Mouse (Mus musculus) central nervous system, embryonic 11.5 days (tissue): ENCODE measurements around the gene Llph. TPM values are rescaled to one million over a fixed set of nuclear protein-coding genes. Genes with fewer than 3 reads are reported as not detected.

Experiments
- polyA plus RNA-seq: library from polyadenylated mRNA; depleted of rRNA; stranded (reverse); fragments of >200 nt; gene quantifications from 2 replicates; pipeline ENCODE4 v1.2.3, GENCODE M21; 2012; rRNA removed

The Llph gene
- 46.0 and 104 TPM in 2 replicates for polyA plus RNA-seq

GRCm38 (mm10) chr10:120226871-120227661 lies at the start of gene Llph:
Gene Llph (plus strand): TSS chr10:120227070.

GRCm38 (mm10) chr10:120201131-120201921 lies 25.5 kb upstream of the Llph start, which contains the start of gene Tmbim4:
Gene Tmbim4 (plus strand): TSS chr10:120201590.

GRCm38 (mm10) chr10:120201961-120202402 lies 24.9 kb upstream of the Llph start, which contains the start of gene Irak3:
Gene Irak3 (minus strand): TSS chr10:120202130.

Other genes with a start within 250 kb of the Llph start
- gene Helb, start 114.1 kb upstream of the Llph start, polyA plus RNA-seq: 8.1 and 9.1 TPM in 2 replicates
- 46.3 and 66.8 TPM in 2 replicates for gene Tmbim4, start 25.5 kb upstream of the Llph start, polyA plus RNA-seq
- gene Irak3, start 24.9 kb upstream of the Llph start, polyA plus RNA-seq: 0.53 and 0.68 TPM in 2 replicates
- gene Hmga2, start 249.4 kb downstream of the Llph start, polyA plus RNA-seq: 55.5 and 202 TPM in 2 replicates